Mouse (Mus musculus) embryonic facial prominence, embryonic 13.5 days (tissue): Measurements from ENCODE around the gene Ppa2. TPM values are rescaled to one million over a fixed set of nuclear protein-coding genes. Genes with fewer than 3 reads are reported as not detected.

Experiments used
- ATAC-seq: fragments of 200-750 bp; cut with Nextera tagmentation; 2 replicates; pipeline ENCODE4 v1.8.0; 2017; ENCODE audit warnings: low read depth; ENCODE audit not compliant: insufficient number of reproducible peaks, insufficient read depth, low FRiP score, low TSS enrichment
- H3K27ac ChIP-seq: fragments of 300-500 bp; sonication (generic); 2 replicates; pipeline ENCODE4 v1.5.1; 2015; ENCODE audit warnings: moderate library complexity, mild to moderate bottlenecking, inconsistent platforms
- H3K27me3 ChIP-seq: fragments of 300-500 bp; sonication (generic); 2 replicates; pipeline ENCODE4 v1.6.1; 2015; ENCODE audit warnings: mild to moderate bottlenecking, inconsistent platforms
- H3K36me3 ChIP-seq: fragments of 300-500 bp; sonication (generic); 2 replicates; pipeline ENCODE4 v1.6.1; 2015; ENCODE audit warnings: mild to moderate bottlenecking, inconsistent platforms
- H3K4me1 ChIP-seq: fragments of 300-500 bp; sonication (generic); 2 replicates; pipeline ENCODE4 v1.6.1; 2015; ENCODE audit warnings: inconsistent platforms
- H3K4me2 ChIP-seq: fragments of 300-500 bp; sonication (generic); 2 replicates; pipeline ENCODE4 v1.6.1; 2015; ENCODE audit warnings: moderate library complexity, mild to moderate bottlenecking, inconsistent platforms
- H3K4me3 ChIP-seq: fragments of 300-500 bp; sonication (generic); 2 replicates; pipeline ENCODE4 v1.5.1; 2015; ENCODE audit warnings: mild to moderate bottlenecking, inconsistent platforms
- H3K9ac ChIP-seq: fragments of 300-500 bp; sonication (generic); 2 replicates; pipeline ENCODE4 v1.6.1; 2015; ENCODE audit warnings: mild to moderate bottlenecking, inconsistent platforms
- H3K9me3 ChIP-seq: fragments of 300-500 bp; sonication (generic); 2 replicates; pipeline ENCODE4 v1.6.1; 2016; ENCODE audit warnings: inconsistent platforms
- WGBS: fragments of 180-500 bp; shearing (Covaris S2); methylation state at CpG from one replicate; pipeline ENCODE4 v1.1.7; 2015; ENCODE audit warnings: mixed read lengths; 5-methylcytosine and 5-hydroxymethylcytosine counted together
- polyA plus RNA-seq: library from polyadenylated mRNA; unstranded; fragments of >200 nt; fragmentation: Nextera tagmentation; extraction: Ambion mirVana; gene quantifications from 2 replicates; pipeline ENCODE4 v1.2.1, GENCODE M21; 2015

Gene Ppa2
- polyA plus RNA-seq, 1 experiment from 2014 or later, result 86.2 TPM

DNA sequence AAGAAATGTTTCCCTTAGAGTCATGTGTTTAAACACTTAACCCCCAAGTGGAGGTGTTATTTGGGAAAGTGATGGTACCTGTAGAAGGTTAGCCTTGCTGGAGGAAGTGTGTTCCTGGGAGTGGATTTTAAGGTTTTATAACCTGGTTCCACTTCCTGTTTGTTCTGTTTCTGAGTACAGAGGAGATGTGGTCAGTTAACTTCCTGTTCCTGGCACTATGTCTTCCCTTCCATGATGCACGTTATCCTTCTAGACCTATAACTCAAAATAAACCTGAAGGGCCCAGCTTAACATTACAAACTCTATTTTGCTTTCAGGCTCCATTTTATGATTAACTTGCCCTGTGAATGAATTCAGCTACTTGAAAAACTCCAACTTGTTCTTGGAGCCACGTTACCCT is 84.6 kb downstream of the Ppa2 start:
- no peak for ATAC-seq
- no peak overlapping the region for H3K4me3 ChIP-seq
- H3K4me2 ChIP-seq, result no peak overlapping the region
- no peaks in the 10 kb centered on the region for H3K27me3 ChIP-seq
- 82% methylated on average over 2 of the region's 2 CpGs for WGBS
- H3K36me3 ChIP-seq, result no peaks in the 10 kb centered on the region
- H3K27ac ChIP-seq, result no peak overlapping the region
- no peaks in the 10 kb centered on the region for H3K9me3 ChIP-seq
- H3K4me1 ChIP-seq, result no peaks in the 10 kb centered on the region
- no peak overlapping the region for H3K9ac ChIP-seq

DNA sequence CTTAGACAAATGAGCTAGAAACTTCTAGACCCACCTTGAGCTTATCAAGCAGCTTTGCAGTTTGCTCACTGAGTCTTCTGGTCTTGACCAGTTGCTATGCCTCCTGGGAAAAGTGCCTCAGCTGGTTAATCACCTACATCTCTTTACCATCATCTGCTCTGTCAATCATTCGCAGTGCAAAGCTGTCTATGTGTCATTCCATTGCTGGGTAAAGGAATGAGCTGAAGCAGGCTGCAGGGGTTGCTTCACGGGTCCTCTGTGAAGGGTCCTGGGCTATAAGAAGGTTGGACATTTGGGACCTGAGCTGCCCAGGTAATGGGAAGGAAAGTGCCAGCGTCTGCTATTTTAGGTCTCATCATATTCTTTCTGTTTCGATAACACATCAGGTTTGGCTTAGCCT is 93.9 kb downstream of the Ppa2 start:
- no peak overlapping the region for H3K27ac ChIP-seq
- H3K4me1 ChIP-seq, result no peaks in the 10 kb centered on the region
- no peaks in the 10 kb centered on the region for H3K9me3 ChIP-seq
- ATAC-seq, result no peak
- H3K4me2 ChIP-seq, result no peak overlapping the region
- 81% methylated on average over 4 of the region's 4 CpGs for WGBS
- H3K4me3 ChIP-seq, result no peak overlapping the region
- H3K9ac ChIP-seq, result no peak overlapping the region
- no peaks in the 10 kb centered on the region for H3K27me3 ChIP-seq
- H3K36me3 ChIP-seq, result no peaks in the 10 kb centered on the region

DNA sequence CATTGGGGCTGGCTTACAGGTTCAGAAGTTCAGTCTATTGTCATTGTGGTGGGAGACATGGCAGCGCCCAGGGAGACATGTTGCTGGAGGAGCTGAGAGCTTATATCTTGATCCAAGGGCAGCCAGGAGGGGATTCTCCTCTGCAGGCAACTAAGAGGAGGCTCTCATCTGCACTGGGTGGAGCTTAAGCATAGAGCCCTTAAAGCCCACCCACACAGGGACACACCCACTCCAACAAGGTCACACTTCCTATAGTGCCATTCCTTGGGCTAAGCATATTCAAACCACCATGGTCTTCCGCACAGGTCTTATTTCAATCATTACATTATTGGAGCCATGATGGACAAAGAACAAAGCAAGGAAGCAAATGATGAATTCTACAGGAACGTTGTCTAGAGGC is 95.7 kb downstream of the Ppa2 start:
- H3K9me3 ChIP-seq, result no peaks in the 10 kb centered on the region
- no peak for ATAC-seq
- H3K4me2 ChIP-seq, result no peak overlapping the region
- 90% methylated on average over 3 of the region's 3 CpGs for whole genome bisulfite sequencing
- H3K27me3 ChIP-seq, result no peaks in the 10 kb centered on the region
- no peak overlapping the region for H3K9ac ChIP-seq
- no peaks in the 10 kb centered on the region for H3K4me1 ChIP-seq
- H3K4me3 ChIP-seq, result no peak overlapping the region
- H3K27ac ChIP-seq, result no peak overlapping the region
- no peaks in the 10 kb centered on the region for H3K36me3 ChIP-seq

DNA sequence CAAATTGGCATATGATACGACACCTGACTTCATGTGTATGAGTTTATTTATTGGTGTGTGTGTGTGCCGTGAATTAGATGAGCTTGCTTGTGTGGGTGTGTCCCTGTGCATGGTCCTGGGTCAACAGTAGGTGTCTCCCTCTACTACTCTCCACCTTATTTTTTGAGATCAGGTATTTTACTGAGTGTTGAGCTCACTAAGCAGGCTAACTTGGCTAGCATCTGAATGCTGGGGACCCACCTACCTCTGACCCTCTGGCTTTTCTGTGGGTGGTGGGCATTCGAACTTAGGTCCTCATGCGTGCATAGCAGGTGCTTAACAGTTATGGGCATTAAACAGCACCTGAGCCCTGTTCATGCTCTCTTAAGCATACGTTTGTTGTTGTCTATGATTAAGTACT is 96.3 kb downstream of the Ppa2 start:
- ATAC-seq, result no peak
- Histone ChIP-seq H3K4me3 (no peak overlapping the region), H3K27me3 (no peaks in the 10 kb centered on the region), H3K9me3 (no peaks in the 10 kb centered on the region), H3K36me3 (no peaks in the 10 kb centered on the region), H3K4me1 (no peaks in the 10 kb centered on the region), H3K27ac (no peak overlapping the region), H3K4me2 (no peak overlapping the region), H3K9ac (no peak overlapping the region)
- WGBS, result 85% methylated on average over 5 of the region's 5 CpGs

DNA sequence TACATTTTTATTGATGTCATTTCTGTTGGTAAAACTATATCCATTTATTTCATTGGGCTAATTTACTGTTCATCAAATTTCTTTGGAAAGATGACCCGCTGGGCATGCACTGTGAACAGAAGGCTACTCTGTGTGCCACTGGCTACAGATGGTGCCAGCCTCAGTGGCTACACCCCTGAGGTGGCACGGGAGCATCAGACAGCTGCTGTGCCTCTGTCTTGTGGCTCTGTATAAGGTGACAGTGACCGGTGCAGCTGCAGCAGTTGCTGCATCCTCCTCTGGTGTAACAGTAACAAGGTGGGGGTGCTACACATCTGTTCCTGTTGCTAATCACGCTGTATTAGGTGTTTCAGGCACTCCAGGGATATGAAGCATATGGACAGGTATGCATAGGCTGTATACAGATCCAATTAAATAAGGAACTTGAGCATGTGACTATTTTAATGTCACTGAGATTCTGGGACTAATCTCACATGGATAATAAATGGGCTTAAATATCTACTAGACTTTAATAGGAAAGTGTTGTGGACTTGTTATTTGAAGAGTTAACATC is 101.3 kb downstream of the Ppa2 start:
- Histone ChIP-seq H3K9ac (no peak overlapping the region), H3K4me3 (no peak overlapping the region), H3K4me1 (no peaks in the 10 kb centered on the region), H3K4me2 (no peak overlapping the region), H3K27me3 (no peaks in the 10 kb centered on the region), H3K9me3 (no peaks in the 10 kb centered on the region), H3K36me3 (no peaks in the 10 kb centered on the region), H3K27ac (no peak overlapping the region)
- no peak for ATAC-seq
- WGBS, result 80% methylated on average over 4 of the region's 4 CpGs

DNA sequence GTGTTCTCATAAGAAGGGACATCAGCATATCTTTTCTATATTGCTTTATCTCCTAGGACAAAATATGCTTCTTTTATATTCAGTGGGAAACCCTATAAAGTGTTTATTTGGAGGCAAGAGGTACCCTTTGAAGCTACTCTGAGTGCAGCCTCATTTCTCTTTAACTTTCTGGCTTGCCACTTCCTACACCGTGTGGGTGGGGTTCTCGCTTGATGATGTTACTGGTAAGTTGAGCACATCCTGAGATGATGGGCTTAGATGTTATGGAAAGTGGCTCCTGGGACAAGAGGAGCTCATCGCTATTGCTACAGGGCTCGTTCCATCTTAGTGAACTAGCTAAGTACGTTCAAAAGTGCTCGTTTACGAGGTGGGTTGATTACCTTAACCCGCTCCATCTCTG is 101.9 kb downstream of the Ppa2 start:
- H3K27ac ChIP-seq, result no peak overlapping the region
- H3K9ac ChIP-seq, result no peak overlapping the region
- H3K27me3 ChIP-seq, result no peaks in the 10 kb centered on the region
- no peaks in the 10 kb centered on the region for H3K9me3 ChIP-seq
- H3K36me3 ChIP-seq, result no peaks in the 10 kb centered on the region
- no peak for ATAC-seq
- 83% methylated on average over 8 of the region's 8 CpGs for WGBS
- no peak overlapping the region for H3K4me2 ChIP-seq
- no peak overlapping the region for H3K4me3 ChIP-seq
- no peaks in the 10 kb centered on the region for H3K4me1 ChIP-seq

DNA sequence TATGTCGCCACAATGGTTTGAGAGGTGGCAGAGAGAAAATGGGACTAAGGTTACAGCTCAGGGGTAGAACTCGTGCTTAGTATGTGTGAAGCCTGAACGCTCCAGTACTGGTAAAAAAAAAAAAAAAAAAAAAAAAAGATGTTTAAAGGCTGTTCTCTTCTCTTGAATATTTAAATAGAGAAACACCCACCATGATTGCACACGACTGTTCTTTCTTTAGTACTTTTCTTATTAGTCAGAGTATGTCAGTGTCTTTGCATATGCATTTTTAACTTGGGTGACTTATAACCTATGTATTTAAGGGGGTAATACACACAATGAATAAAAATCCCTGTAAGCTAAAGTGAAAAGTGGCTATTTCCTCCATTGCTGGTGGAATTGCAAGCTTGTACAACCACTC is 104.8 kb downstream of the Ppa2 start:
- no peak overlapping the region for H3K4me3 ChIP-seq
- WGBS, result 92% methylated on average over 4 of the region's 4 CpGs
- no peaks in the 10 kb centered on the region for H3K36me3 ChIP-seq
- no peak overlapping the region for H3K27ac ChIP-seq
- H3K9me3 ChIP-seq, result no peaks in the 10 kb centered on the region
- H3K4me1 ChIP-seq, result no peaks in the 10 kb centered on the region
- no peak overlapping the region for H3K9ac ChIP-seq
- no peak for ATAC-seq
- no peak overlapping the region for H3K4me2 ChIP-seq
- no peaks in the 10 kb centered on the region for H3K27me3 ChIP-seq

DNA sequence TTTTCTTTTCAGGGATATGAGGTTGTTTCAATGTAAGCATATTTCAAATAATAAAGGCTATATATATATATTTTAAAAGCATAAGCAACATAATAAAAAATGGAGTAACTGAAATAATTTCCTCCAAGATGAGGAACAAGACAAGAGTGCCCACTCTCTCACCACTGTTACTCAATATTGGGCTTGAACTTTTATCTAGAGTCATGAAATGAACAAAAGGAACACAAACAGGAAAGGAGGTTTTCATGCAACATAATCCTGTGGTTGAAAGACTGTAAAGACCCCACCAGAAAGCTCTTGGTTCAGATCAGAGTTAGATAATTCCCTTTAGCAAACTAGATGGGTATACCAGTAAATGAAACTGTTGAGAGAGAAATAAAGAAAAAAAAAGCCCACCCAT is 113.2 kb downstream of the Ppa2 start:
- no peaks in the 10 kb centered on the region for H3K27me3 ChIP-seq
- H3K27ac ChIP-seq, result no peak overlapping the region
- H3K9ac ChIP-seq, result no peak overlapping the region
- no peaks in the 10 kb centered on the region for H3K36me3 ChIP-seq
- H3K4me2 ChIP-seq, result no peak overlapping the region
- H3K9me3 ChIP-seq, result no peaks in the 10 kb centered on the region
- no peaks in the 10 kb centered on the region for H3K4me1 ChIP-seq
- H3K4me3 ChIP-seq, result no peak overlapping the region
- ATAC-seq, result no peak

Other genes with a start within 250 kb of the Ppa2 start
- gene Ints12, start 218.3 kb upstream of the Ppa2 start, polyA plus RNA-seq, result 21.0 and 22.0 TPM in 2 replicates
- gene Gstcd, start 218.1 kb upstream of the Ppa2 start, polyA plus RNA-seq, result 7.2 and 7.5 TPM in 2 replicates
- 0.20 and 0.85 TPM in 2 replicates for gene Arhgef38, start 75.2 kb upstream of the Ppa2 start, polyA plus RNA-seq
- gene Tet2, start 235.0 kb downstream of the Ppa2 start, polyA plus RNA-seq, result 21.1 and 23.4 TPM in 2 replicates